Mouse (Mus musculus): ENCODE data around the gene Ackr4. TPM values are rescaled to one million over a fixed set of nuclear protein-coding genes. Genes with fewer than 3 reads are reported as not detected.
A peak's percentile ranks its signal among the peaks of the same experiment; 100 is the strongest.

The Ackr4 gene
- polyA plus RNA-seq, 1 experiment from 2014 or later, result 3.4 TPM

DNA sequence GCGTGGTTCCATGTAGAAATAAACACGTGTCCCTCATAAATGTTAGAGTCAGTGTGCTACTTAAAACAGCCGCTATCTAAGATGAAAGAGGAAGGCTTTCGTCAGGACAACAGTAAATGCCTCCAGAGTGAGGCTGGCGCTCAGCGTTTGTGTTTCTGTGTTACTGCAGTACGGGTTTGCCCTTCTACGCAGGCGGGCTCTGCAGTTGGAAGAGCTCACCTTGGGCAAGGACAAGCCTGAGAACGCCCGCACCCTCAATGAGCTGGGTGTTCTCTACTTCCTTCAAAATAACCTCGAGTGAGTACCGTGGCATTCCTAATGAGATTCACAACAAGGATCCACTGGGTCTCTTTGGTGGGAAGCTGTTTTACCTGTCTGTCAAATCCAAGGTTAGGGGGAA lies 88.5 kb downstream of the Ackr4 start:
- Histone ChIP-seq H3K4me2 (no peak overlapping the region), H3K4me1 (no peaks in the 10 kb centered on the region), H3K9me3 (no peaks in the 10 kb centered on the region), H3K36me3 (no peaks in the 10 kb centered on the region; the same call in 1 of the 2 replicates), H3K27me3 (replicated peaks) (no peaks in the 10 kb centered on the region), H3K4me3 (replicated peaks) (no peak overlapping the region), H3K9ac (no peak overlapping the region), H3K27ac (no peak overlapping the region)
- ATAC-seq (ENCODE audit: insufficient read depth, low FRiP score, low read depth), result no peak
- 84% methylated on average over 13 of the region's 13 CpGs for WGBS

DNA sequence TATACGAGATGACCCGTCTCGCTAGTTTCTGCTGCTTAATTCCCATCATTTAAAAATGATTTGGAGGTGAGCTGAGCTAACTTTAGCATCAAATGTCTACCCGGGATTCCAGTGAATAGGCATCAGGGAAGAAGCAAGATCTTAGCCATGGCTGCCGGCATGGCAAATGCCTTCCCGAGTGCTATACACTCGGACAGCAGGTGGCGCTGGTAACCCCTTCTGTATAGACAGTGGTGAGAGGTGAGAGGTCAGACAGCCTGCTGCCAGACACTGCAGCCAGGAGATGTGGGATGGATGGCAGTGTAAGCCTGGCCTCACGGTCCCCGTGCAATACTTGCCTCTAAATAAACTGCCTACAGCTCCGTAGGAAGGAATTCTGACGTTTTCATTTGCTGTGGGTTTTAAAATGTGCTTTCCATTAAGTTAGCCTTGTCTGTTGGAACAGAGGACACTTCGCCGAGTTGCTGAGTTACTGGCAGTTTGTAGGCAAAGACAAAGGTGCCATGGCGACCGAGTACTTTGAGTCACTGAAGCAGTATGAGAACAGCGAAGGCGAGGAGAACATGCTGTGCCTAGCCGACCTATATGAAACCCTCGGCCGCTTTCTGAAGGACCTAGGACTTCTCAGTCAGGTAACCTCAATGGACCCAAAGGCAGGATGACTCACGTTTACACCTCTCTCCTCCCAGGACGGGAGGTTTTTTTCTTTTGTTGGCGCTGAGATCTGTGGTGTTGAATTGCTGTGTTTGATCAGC lies 91.3 kb downstream of the Ackr4 start:
- H3K27ac ChIP-seq, result no peak overlapping the region
- no peak overlapping the region for H3K4me3 ChIP-seq (replicated peaks)
- no peak overlapping the region for H3K9ac ChIP-seq
- no peaks in the 10 kb centered on the region for H3K9me3 ChIP-seq
- H3K4me2 ChIP-seq, result no peak overlapping the region
- peak; percentile 39; the same call in 1 of the 2 replicates for ATAC-seq (ENCODE audit: insufficient read depth, low FRiP score, low read depth)
- no peaks in the 10 kb centered on the region for H3K27me3 ChIP-seq (replicated peaks)
- no peaks in the 10 kb centered on the region for H3K4me1 ChIP-seq
- no peaks in the 10 kb centered on the region; the same call in 1 of the 2 replicates for H3K36me3 ChIP-seq
- WGBS, result 48% methylated on average over 24 of the region's 24 CpGs

DNA sequence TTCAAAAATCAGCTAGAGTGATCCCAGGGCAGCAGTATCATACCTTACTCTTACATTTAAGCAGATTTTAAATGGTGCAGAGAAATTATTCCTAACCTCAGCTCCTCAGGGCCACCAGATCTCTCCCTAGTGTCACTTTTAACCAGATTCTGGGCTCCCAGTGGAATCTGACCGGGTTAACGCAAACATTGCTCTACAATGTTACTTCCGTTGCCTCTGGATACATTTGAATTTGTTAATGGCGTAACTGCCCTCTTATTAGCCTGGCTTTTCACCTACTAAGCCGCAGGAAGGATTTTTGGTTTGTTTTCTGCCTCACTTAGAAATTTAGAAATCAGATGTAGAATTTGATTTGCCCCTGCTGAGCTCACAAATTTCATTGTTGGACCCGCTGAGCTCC lies 92.0 kb downstream of the Ackr4 start:
- Histone ChIP-seq H3K9me3 (no peaks in the 10 kb centered on the region), H3K4me1 (no peaks in the 10 kb centered on the region), H3K27me3 (replicated peaks) (no peaks in the 10 kb centered on the region), H3K9ac (no peak overlapping the region), H3K4me3 (replicated peaks) (no peak overlapping the region), H3K4me2 (no peak overlapping the region), H3K36me3 (no peaks in the 10 kb centered on the region; the same call in 1 of the 2 replicates), H3K27ac (no peak overlapping the region)
- no peak for ATAC-seq (ENCODE audit: insufficient read depth, low FRiP score, low read depth)
- 72% methylated on average over 6 of the region's 6 CpGs for WGBS

DNA sequence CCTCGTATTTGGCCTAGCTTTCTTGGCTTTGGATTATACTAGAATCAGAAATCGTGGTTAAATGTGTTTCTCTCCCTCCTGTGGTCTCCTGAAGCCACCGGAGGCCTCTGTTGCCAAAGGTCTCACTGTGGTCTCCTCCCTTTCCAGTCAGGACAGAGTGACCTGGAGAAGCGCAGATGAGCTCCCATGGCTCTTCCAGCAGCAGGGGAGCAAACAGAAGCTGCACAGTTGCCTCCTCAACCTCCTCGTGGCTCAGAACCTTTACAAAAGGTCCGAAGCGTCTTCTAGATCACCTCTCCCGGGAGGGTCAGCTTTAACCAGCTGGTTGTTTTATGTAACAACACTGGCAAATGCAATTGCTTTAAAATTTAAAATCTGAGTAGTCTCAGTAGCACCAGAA lies 92.5 kb downstream of the Ackr4 start:
- 78% methylated on average over 8 of the region's 8 CpGs for WGBS
- no peak overlapping the region for H3K4me3 ChIP-seq (replicated peaks)
- no peaks in the 10 kb centered on the region; the same call in 1 of the 2 replicates for H3K36me3 ChIP-seq
- no peaks in the 10 kb centered on the region for H3K4me1 ChIP-seq
- H3K9me3 ChIP-seq, result no peaks in the 10 kb centered on the region
- no peak overlapping the region for H3K27ac ChIP-seq
- no peaks in the 10 kb centered on the region for H3K27me3 ChIP-seq (replicated peaks)
- ATAC-seq (ENCODE audit: insufficient read depth, low FRiP score, low read depth), result no peak
- no peak overlapping the region for H3K4me2 ChIP-seq
- H3K9ac ChIP-seq, result no peak overlapping the region

Other genes with a start within 250 kb of the Ackr4 start
- 4.6 and 5.6 TPM in 2 replicates for gene Nphp3, start 124.4 kb downstream of the Ackr4 start, polyA plus RNA-seq (2015; fragmentation: Nextera tagmentation; extraction: Ambion mirVana)
- gene Gm28305, start 86.3 kb downstream of the Ackr4 start, polyA plus RNA-seq (2015; fragmentation: Nextera tagmentation; extraction: Ambion mirVana), result not detected in 2 replicates
- 56.5 and 57.9 TPM in 2 replicates for gene Uba5, start 63.8 kb downstream of the Ackr4 start, polyA plus RNA-seq (2015; fragmentation: Nextera tagmentation; extraction: Ambion mirVana)
- gene Acad11, start 63.6 kb downstream of the Ackr4 start, polyA plus RNA-seq (2015; fragmentation: Nextera tagmentation; extraction: Ambion mirVana), result 13.1 and 14.7 TPM in 2 replicates
- 18.3 and 18.9 TPM in 2 replicates for gene Dnajc13, start 136.0 kb upstream of the Ackr4 start, polyA plus RNA-seq (2015; fragmentation: Nextera tagmentation; extraction: Ambion mirVana)
- 0.83 and 0.90 TPM in 2 replicates for gene Acpp, start 210.8 kb upstream of the Ackr4 start, polyA plus RNA-seq (2015; fragmentation: Nextera tagmentation; extraction: Ambion mirVana)

All from stomach, embryonic 15.5 days (tissue).